Mouse (Mus musculus): ENCODE measurements around the gene Fxyd5.
A peak's percentile ranks its signal among the peaks of the same experiment; 100 is the strongest.

The Fxyd5 gene

DNA sequence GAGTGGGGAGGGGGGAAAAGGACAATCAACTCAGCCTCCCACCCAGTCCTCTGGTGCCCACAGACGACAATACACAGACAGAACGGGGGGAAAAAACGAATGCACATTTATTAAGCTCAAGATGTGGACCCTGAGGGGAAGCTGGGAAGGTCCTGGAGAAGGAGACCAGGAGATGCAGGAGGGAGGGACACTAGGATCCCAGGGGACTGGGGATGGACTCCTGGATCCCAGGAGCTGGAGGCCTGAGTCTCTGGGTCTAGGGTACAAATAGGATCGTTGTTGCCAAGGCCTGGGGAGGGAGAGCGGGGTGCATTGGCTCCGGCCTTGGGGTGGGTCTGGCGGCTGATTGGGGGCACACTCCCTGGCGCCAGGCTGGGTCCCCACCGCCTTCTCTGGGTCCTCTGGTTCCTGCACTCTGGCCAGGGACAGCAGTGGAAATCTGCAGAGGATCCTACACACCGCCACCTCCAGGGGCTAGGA is at the start of gene Fxyd5:
Gene Fxyd5, minus strand, starts transcription at position 51 of the 480 bp plus-strand sequence.
- no peak for DNase-seq (ENCODE audit: low spot score in 2 of 2)

DNA sequence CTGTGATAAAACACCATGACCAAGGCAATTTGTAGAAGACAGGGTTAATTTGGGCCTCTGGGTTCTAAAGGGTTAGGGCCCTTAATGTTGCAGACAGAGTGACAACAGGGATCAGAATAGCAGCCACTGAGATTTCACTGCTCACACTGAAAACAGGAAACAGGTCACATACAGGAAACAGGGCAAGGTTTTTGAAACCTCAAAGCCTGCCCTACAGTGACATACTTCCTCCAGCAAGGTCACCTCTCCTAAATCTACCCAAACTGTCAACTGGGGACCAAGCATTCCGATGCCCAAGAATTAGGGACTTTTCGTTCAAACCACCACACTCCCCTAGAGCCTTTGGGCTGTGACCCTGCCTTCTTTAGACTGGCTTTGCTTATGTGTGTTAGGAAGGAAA is 47.4 kb upstream of the Fxyd5 start:
- no peak for DNase-seq (ENCODE audit: low spot score in 2 of 2)

DNA sequence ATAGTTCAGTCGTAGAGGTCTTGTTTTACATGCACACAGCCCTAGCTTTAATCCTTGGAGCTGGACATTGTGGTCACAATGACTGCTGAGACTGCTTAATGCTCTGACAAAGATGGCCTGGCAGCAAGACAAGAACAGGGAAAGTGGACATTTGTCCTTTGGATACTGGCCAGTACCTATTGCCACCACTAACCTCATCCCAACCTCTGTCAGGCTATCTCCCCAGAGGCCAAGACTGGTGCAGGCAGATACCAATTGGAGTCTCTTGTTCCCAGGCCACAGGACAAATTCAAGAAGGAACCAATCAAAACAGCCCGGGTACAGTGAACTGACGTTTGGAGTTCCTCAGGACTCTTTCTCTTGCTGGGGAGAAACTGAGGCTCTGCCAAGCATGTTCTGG is 45.9 kb upstream of the Fxyd5 start:
- DNase-seq (ENCODE audit: low spot score in 2 of 2) = no peak

DNA sequence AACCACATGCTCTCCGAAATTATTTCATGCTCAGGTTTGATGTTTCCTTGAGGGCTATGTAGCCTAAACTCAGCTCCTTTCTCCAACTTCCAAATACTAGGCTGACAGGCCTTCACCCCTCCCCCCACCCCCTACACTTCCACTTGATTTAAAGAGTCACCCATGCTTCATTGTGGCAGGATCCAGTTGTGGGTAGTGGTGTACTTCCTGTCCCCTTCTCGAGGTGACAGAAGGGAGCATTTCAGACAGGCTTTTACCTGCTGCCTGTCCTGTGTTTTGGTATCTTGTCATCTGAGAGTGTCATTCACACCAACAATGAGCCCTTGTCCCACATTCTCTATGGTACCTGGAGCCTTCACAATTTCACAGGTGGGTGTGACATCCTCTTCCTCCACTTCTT is 45.0 kb upstream of the Fxyd5 start:
- no peak for DNase-seq (ENCODE audit: low spot score in 2 of 2)

DNA sequence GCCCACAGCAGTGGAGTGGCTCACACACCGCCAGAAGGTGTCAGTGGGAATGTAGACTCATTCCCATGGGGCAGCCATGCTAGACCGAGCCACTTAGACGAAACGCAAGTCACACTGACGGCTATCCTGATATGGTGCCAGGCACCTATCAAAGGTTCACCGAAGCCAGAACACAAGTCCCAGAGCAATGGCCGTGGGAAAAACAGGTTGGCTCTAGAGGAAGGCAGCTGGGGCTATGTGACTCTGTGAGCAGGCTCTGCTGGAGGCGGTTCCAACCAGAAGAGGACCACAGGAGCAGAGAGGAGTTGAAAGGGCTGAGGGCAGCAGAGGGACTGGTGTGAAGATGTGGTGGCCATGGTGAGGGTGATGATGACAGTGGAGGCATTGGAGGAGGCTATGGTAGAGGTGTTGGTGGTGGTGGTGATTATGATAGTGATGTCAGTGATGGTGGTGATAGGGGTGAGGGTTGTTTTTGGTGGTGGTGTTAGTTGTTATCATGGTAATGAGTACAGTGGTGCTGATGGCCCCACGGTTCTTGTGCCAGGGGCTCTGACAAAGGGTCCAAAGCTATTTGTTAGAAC is 44.0 kb upstream of the Fxyd5 start:
- no peak for DNase-seq (ENCODE audit: low spot score in 2 of 2)

DNA sequence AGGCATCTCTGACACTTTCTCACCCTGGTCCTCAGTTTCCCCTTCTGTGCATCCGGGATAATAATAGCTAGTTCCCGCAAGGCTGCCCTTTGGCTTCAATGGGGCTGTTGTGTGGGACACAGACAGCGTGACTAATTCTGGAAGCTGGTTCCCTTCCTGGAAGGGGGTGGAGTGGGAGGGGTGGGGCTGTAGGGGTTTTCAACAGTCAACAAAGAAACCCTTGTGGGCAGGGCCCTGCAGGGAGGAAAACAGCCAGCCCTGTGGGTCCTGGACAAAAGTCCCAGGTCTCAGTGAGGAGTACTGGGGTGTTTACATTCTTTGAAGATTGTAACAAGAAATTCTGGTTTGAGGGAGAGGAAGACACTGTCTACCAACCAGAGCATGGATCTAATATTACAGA is 42.9 kb upstream of the Fxyd5 start:
- peak in 1 of 2 experiments; percentile 59 for DNase-seq (ENCODE audit: low spot score in 2 of 2)

DNA sequence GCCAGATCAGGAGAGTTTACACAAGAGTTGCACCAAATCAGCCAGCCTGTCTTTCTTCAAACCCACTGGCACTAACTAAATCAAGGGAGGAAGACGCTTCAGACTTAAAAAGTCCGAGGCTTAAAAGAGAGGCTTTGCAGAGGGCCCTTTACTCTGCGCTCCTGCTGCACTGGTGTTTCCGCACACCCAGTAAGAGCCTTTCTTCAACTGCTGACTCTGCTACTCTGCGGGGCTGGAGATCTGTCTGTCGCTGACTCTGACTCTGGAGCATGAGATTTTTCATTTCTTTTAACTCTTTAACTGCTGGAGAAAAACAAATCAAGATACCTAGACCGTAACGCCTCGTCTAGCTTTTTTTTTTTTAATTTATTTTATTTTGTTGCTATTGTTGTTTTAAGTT is 41.9 kb upstream of the Fxyd5 start:
- no peak for DNase-seq (ENCODE audit: low spot score in 2 of 2)

DNA sequence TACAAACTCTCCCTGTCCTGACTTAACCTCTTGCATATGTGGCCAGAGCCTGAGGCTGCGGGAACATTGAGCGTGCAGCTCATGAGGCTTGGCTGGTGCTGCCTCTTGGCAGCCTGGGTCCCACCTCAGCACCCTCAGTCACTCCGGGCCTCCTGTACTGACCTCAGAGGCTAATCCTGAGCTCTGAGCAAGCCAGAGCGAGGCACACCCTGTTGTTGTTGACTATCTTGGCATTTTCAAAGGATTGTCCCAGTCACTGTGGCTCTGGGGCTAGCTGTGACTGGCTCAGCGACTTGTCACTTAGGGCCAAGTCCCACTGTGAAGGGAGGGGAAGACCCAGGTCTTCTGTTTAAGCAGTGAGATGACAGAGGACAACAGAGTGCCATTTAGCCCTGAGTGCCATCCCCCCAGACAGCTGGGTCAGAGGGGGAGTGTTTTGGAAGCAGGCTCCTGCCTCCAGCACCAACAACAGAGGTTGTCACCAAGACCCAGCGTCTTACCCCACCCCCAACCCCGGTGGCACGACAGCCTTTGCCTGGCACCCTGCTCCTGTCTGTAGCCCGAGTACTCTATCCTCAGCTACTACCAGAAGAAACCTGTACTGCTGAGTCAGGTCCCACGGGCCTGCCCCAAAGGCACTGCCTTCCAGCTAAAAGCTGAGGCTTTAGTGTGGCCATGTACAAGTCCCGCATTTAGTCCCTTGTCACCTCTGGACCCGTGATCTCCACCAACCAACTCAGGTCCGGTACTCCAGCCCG is 40.7 kb upstream of the Fxyd5 start:
- peak in 1 of 2 experiments; percentile 73 for DNase-seq (ENCODE audit: low spot score in 2 of 2)

DNA sequence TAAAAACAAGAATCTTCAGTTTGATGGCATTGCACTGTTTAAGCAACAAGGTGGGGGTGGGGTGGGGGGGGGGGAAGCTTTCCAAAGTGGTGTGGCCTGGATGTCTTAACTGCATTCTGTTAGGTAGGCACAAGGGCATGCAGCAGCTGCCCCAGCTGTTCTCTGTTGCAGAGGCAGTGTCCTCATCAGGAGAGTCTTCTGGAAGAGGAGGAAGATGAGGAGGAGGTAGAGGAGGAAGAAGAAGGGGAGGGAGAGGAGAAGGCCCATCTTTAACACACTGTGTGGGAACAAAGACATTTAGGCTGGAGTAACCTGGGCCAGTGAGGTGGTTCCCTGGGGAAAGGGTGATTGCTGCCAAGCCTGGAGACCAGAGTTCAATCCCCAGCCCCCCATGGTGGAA is 39.8 kb upstream of the Fxyd5 start:
- DNase-seq (ENCODE audit: low spot score in 2 of 2) = no peak

DNA sequence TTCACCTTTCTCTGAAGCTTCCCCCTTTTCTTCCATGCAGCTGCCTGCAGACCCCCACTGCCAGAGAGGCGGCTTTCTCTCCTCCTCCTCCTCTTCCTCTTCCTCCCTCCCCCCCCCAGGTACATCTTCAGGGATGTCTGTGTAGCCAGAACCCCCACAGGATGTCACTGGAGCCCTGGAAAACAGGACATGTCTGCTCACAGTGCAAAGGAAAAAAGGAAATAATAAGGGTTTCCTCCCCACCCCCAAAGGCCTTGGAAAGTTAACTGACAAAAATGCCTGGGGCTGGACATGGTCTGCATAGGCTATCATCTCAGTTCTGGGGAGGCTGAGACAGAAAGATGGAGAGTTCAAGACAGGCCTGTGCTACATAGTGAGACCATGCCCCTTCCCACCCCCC is 38.8 kb upstream of the Fxyd5 start:
- no peak for DNase-seq (ENCODE audit: low spot score in 2 of 2)

DNA sequence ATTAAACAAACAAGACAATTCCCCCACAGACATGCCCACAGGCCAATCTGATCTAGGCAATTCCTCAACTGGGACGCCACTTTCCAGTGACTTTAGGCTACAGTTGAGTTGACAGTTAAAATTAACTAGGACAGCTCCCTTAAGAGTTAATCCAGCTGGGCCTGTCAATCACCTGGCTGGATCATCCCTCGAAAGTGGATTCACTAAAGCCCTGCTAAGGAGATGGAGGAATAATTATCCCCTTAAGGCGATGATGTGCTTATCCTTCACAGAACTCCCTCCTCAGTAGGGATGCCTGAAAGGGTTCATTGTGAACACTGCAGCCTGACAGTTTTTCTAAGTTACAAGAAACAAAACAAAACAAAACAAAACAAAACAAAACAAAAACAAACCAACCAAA is 38.3 kb upstream of the Fxyd5 start:
- DNase-seq (ENCODE audit: low spot score in 2 of 2) = no peak

DNA sequence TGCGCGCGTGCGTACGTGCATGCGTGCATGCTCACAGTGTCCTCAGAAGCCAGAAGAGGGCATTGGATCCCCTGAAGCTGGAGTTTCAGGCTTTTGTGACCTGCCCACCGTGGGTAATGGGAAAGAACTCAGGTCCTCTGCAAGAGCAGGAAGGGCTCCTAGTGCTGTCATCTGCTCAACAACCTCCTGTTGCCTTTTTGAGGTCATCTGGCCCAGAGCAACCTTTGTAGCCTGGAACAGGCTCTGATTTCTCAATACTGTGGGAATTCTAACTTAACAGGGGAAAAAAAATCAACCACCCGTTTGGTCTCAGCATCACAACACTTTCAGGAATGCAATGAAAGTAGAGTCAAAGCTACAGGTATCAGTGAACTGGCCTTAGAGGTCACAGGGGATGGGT is 37.4 kb upstream of the Fxyd5 start:
- no peak for DNase-seq (ENCODE audit: low spot score in 2 of 2)

DNA sequence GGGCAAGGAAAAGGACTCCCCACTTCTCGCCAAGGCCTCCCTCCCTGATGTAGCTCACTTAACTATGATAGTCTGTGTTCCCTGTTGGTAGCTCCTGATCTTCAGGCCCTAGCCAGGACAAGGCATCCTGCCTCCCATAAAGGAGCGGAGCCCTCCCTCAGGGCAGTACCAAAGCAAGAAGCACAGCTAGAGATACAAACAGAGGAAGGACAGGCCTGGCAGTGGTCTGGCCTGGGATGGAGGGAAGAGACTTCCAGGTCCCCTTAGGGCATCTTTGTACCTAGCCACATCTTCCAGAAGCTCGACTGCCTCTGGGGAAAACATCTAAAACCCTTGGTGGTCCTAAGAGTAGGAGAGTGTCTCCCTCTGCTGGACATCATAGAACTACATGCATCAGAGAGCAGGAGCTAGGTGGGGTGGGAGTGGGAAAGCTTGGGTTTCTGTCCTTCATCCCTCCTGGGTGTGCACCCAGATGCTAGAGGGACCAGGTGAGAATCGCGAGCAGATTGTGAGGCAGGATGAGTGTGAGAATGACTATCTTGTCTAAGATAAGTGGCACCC is 35.7 kb upstream of the Fxyd5 start:
- DNase-seq (ENCODE audit: low spot score in 2 of 2) = peak in 1 of 2 experiments; percentile 80

DNA sequence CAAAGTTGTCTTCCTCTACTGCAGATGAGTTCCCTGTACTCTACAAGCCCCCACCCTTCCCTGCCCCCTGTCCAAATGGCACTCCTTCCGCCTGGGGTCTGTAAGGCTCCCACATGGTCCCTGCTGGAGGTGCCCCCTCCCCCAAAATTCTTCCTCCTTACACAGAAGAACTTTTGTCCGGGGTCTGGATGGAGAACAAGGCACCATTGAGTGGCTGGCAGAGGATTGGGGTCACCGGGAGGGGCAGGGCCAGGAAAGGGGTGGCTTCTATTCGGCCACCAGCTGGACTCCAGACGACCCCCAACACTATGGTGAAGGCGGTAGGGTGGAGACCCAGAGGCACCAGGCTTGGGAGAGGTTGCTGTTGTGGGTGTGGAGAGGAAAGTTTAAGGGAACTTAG is 35.2 kb upstream of the Fxyd5 start:
- DNase-seq (ENCODE audit: low spot score in 2 of 2) = peak; percentile 45 to 65

DNA sequence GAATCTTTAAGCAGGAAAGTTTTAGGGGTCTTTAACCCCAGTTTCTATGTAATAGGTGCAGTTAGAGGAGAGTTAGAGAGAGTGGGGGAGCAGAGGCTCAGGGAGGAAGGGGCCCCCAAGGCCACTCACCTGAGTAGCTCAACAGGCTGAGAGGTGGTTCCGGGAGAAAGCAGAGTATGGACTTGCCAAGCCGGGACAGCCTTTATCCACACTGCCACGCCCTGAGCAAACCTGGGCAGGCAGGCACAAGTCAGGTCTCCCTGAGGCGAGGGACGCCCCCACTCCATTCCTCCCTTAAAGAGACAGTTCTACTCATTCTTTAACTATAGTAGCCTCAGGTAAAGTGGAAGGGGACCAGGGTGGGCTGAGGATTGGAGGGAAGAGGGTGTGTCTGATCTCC is 34.2 kb upstream of the Fxyd5 start, which contains the start of gene Fxyd3:
Gene Fxyd3, minus strand, starts transcription at position 213 of the 400 bp plus-strand sequence.
- no peak for DNase-seq (ENCODE audit: low spot score in 2 of 2)

DNA sequence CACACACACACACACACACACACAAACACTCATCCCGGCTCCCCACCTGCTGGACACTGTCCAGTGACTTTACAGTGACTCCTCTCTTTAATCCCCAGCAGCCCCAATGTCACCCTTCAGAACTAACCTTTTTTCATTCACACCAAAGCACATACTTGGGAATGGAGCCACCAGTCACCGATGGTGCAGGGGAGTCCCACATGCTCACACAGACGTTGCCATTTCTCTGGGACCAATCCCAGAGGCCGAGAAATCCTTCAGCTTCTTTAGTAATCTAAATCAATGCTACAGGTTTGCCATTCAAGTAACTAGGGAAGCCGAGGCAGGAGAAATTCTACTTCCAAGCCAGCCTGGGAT is 32.4 kb upstream of the Fxyd5 start:
- no peak for DNase-seq (ENCODE audit: low spot score in 2 of 2)

DNA sequence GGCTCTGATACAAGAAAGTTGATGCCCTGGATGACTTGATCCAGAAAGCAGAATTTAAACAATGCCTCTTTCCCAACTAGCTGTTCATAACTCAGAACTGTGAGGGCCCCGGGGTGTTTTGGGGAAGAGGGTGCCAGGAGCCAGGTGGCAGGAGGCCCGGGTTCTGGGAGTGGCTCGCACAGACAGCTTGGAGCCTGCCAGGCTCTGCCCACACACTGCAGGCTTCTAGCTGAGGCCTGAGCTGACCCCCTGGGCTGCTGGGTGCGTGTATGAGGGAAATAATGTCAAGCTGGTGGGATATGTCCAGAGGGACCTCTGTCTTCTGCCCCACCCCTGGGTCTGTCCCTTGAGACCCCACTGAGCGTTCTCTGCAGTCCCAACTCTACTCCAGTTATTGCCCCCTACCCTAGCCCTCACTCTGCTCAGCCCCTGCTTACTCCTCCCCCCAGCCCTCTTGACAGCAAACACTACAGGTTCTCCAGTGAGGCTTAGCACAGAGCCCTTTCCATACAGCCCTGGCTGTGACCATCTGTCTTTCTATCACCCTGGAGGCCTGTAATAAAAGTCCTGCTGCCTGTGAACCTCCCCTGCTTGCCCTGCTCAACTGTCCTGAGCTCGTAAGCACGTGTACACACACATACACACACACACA is 31.9 kb upstream of the Fxyd5 start:
- DNase-seq (ENCODE audit: low spot score in 2 of 2) = peak in 1 of 2 experiments; percentile 52

DNA sequence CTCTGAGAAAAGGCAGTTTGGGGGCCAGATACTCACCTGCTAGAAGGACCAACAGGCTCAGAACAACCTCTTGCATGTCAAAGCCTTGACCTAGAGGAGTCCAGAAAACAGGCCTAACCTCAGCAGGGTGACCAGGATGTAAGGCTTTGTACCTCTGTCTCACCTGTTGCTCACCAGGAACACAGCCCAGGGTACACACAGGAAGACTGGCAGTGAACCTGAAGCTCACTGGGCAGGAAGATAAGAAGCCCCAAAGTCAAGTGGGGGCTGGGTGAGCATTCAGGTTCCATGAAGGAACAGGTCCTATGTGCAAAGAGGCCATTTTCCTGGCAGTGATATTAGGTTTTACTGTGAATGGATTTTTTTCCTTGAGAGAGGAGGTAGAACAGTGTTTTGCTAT is 31.3 kb upstream of the Fxyd5 start:
- no peak for DNase-seq (ENCODE audit: low spot score in 2 of 2)

DNA sequence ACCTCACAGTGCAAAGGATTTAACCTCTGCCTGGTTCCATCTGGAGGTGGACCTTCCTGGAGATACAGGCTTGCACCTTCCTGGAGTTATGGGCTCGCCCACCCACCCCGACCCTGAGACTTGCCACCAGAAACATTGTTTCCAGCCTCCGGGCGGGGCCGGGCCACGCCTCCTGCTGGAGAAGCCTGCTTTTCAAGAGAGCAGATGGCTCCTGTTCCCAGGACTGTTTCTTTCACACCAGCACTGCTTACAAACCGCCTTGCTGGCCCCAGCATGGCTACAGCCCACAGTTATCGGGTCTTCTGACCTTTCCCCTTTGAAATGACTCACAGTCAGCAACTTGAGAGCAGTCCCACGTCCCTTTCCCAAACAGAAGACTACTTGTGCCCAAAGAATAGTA is 30.0 kb upstream of the Fxyd5 start:
- no peak for DNase-seq (ENCODE audit: low spot score in 2 of 2)

DNA sequence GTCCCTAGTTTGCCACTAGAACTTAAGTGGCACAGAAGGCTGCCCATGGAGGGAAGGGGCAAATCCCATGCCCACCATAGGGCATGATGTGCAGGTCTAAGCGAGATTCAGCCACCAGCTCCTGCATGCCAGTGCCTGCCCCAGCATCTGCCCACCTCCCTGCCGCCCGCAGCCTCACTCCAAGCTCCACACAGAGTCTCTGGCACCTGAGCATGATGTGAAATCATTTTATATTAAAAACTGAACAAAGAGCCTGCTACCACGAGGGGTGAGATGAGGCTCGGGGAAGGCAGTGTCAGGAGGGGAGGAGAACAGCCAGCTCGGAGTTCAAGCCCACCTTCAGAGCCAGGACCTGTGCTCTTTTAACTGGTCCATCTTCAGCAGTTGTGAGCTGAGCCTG is 28.0 kb upstream of the Fxyd5 start:
- DNase-seq (ENCODE audit: low spot score in 2 of 2) = no peak

DNA sequence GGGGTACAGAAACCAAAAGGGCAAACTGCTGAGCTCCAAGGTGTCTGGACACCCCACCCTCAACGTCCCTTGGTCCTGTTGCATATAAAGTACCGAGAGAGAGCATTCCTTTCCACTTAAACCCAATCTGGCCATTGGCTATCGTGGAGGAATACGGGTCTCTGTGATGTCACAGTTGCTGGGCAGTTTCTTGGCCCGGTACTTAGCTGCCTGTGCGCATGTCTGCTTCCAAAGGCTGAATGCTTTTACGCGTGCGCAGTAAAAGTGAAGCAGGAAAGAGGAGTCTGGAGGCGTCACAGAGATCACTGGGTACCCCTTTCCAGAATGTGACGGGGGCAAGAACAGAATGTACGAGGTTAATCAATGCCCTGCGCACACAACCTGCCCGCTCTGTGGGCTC is 27.2 kb upstream of the Fxyd5 start:
- DNase-seq (ENCODE audit: low spot score in 2 of 2) = no peak

DNA sequence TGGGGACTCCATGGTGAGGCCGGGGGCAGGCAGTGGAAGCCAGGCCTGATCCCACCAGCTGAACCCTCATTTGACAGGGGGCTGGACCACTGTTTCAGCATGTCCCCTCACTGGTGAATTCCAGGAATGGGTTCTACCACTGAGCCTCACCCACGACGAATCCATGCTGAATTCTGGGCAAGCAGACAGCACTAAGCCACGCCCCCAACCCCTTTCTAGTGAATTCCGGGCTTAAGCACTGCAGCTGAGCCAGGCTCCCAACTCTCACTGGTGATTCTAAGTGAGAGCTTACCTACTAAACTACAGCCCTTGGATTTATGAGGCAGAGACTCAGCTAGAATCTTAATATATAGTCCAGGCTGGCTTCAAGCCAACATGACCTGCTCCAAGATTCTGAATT is 25.6 kb upstream of the Fxyd5 start:
- DNase-seq (ENCODE audit: low spot score in 2 of 2) = no peak

DNA sequence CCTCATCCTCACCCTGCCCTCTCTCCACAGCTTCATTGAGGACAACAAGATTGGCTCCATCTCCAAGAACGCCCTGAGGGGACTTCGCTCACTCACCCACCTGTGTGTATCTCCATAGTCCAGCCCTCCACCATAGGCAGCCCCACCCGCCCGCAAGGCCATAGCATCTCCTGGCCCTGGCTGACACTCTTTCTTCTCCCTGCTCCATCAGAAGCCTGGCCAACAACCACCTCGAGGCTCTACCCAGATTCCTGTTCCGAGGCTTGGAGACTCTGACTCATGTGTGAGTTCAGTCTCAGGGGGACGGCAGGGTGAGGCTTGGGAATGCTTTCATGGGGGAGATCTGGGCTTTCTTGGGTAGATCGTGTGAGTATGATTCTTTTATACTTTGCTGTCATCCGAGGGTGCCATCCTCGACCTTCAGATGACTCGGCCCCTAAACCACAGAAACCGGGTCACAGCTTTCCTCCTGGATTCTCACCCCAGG is 20.8 kb upstream of the Fxyd5 start:
- no peak for DNase-seq (ENCODE audit: low spot score in 2 of 2)

Measured in left cerebral cortex, adult 9 months (tissue).